Mouse (Mus musculus) embryonic fibroblast, embryonic 13.5 days (primary cell): ENCODE data around the gene 3110082J24Rik.

Experiments used
- CTCF ChIP-seq: IDR thresholded peaks from 2 replicates; pipeline ENCODE4 v1.5.1; 2011; ENCODE audit warnings: mild to moderate bottlenecking, control low read depth, low read length, moderate library complexity, borderline replicate concordance; ENCODE audit not compliant: insufficient read depth
- POLR2A ChIP-seq: IDR thresholded peaks from 2 replicates; pipeline ENCODE4 v1.6.1; 2011; ENCODE audit warnings: low read depth, mild to moderate bottlenecking, control low read depth, low read length, moderate library complexity

- no peak for TF ChIP-seq CTCF
- no peak for TF ChIP-seq POLR2A
These were observed 46.1 kb upstream of the 3110082J24Rik start for GRCm38 (mm10) chr5:30152007-30152406.
